Mouse (Mus musculus): Measurements from ENCODE around the gene Gm5294. TPM values are rescaled to one million over a fixed set of nuclear protein-coding genes. Genes with fewer than 3 reads are reported as not detected.

Gm5294 gene
- polyA plus RNA-seq, 1 experiment from 2014 or later = not detected

- no peaks in the 10 kb centered on the region for H3K36me3 ChIP-seq (ENCODE audit: control insufficient read depth, insufficient read depth, low read length)
- H3K4me1 ChIP-seq (ENCODE audit: control insufficient read depth, insufficient read depth, low read length) = no peaks in the 10 kb centered on the region
- DNase-seq (ENCODE audit: low spot score, missing footprints) = no peak
- H3K27ac ChIP-seq (ENCODE audit: low read depth, low read length) = no peak overlapping the region
- H3K9me3 ChIP-seq (ENCODE audit: control insufficient read depth, low read length) = no peaks in the 10 kb centered on the region
- no peak overlapping the region for H3K9ac ChIP-seq (ENCODE audit: low read length)
- WGBS = 86% methylated on average over 4 of the region's 4 CpGs
- no peaks in the 10 kb centered on the region for H3K27me3 ChIP-seq (ENCODE audit: control insufficient read depth, insufficient read depth, low read length)
- no peak for ATAC-seq (ENCODE audit: low FRiP score)
- no peak overlapping the region for H3K4me2 ChIP-seq
- H3K4me3 ChIP-seq (ENCODE audit: low read depth, low read length) = no peak overlapping the region
Measured at GRCm38 (mm10) chr5:138840981-138841380, 21.1 kb downstream of the Gm5294 start.

- H3K4me1 ChIP-seq (ENCODE audit: control insufficient read depth, insufficient read depth, low read length) = no peaks in the 10 kb centered on the region
- H3K27ac ChIP-seq (ENCODE audit: low read depth, low read length) = no peak overlapping the region
- 76% methylated on average over 9 of the region's 9 CpGs for WGBS
- H3K9me3 ChIP-seq (ENCODE audit: control insufficient read depth, low read length) = no peaks in the 10 kb centered on the region
- ATAC-seq (ENCODE audit: low FRiP score) = no peak
- H3K9ac ChIP-seq (ENCODE audit: low read length) = no peak overlapping the region
- H3K4me2 ChIP-seq = no peak overlapping the region
- H3K36me3 ChIP-seq (ENCODE audit: control insufficient read depth, insufficient read depth, low read length) = no peaks in the 10 kb centered on the region
- no peak overlapping the region for H3K4me3 ChIP-seq (ENCODE audit: low read depth, low read length)
- DNase-seq (ENCODE audit: low spot score, missing footprints) = no peak
- H3K27me3 ChIP-seq (ENCODE audit: control insufficient read depth, insufficient read depth, low read length) = no peaks in the 10 kb centered on the region
Measured at GRCm38 (mm10) chr5:138843168-138843824, 23.4 kb downstream of the Gm5294 start.

- no peak overlapping the region for H3K4me3 ChIP-seq (ENCODE audit: low read depth, low read length)
- no peaks in the 10 kb centered on the region for H3K36me3 ChIP-seq (ENCODE audit: control insufficient read depth, insufficient read depth, low read length)
- H3K4me2 ChIP-seq = no peak overlapping the region
- H3K27me3 ChIP-seq (ENCODE audit: control insufficient read depth, insufficient read depth, low read length) = no peaks in the 10 kb centered on the region
- no peak overlapping the region for H3K9ac ChIP-seq (ENCODE audit: low read length)
- H3K4me1 ChIP-seq (ENCODE audit: control insufficient read depth, insufficient read depth, low read length) = no peaks in the 10 kb centered on the region
- no peak for ATAC-seq (ENCODE audit: low FRiP score)
- no peaks in the 10 kb centered on the region for H3K9me3 ChIP-seq (ENCODE audit: control insufficient read depth, low read length)
- WGBS = 84% methylated on average over 4 of the region's 4 CpGs
- DNase-seq (ENCODE audit: low spot score, missing footprints) = no peak
- H3K27ac ChIP-seq (ENCODE audit: low read depth, low read length) = no peak overlapping the region
Measured at GRCm38 (mm10) chr5:138846506-138846905, 26.6 kb downstream of the Gm5294 start.

GRCm38 (mm10) chr5:138848102-138848501 is 28.2 kb downstream of the Gm5294 start:
- no peaks in the 10 kb centered on the region for H3K9me3 ChIP-seq (ENCODE audit: control insufficient read depth, low read length)
- no peak overlapping the region for H3K4me2 ChIP-seq
- DNase-seq (ENCODE audit: low spot score, missing footprints) = peak; percentile 99
- peak; percentile 84 for ATAC-seq (ENCODE audit: low FRiP score)
- no peak overlapping the region for H3K9ac ChIP-seq (ENCODE audit: low read length)
- H3K4me3 ChIP-seq (ENCODE audit: low read depth, low read length) = no peak overlapping the region
- H3K27me3 ChIP-seq (ENCODE audit: control insufficient read depth, insufficient read depth, low read length) = no peaks in the 10 kb centered on the region
- H3K27ac ChIP-seq (ENCODE audit: low read depth, low read length) = no peak overlapping the region
- H3K4me1 ChIP-seq (ENCODE audit: control insufficient read depth, insufficient read depth, low read length) = no peaks in the 10 kb centered on the region
- H3K36me3 ChIP-seq (ENCODE audit: control insufficient read depth, insufficient read depth, low read length) = no peaks in the 10 kb centered on the region
- WGBS = 7% methylated on average over 7 of the region's 7 CpGs

- WGBS = 87% methylated on average over 23 of the region's 23 CpGs
- Histone ChIP-seq H3K9me3 (ENCODE audit: control insufficient read depth, low read length) (no peaks in the 10 kb centered on the region), H3K9ac (ENCODE audit: low read length) (no peak overlapping the region), H3K27me3 (ENCODE audit: control insufficient read depth, insufficient read depth, low read length) (no peaks in the 10 kb centered on the region), H3K36me3 (ENCODE audit: control insufficient read depth, insufficient read depth, low read length) (no peaks in the 10 kb centered on the region), H3K4me3 (ENCODE audit: low read depth, low read length) (no peak overlapping the region), H3K4me2 (no peak overlapping the region), H3K4me1 (ENCODE audit: control insufficient read depth, insufficient read depth, low read length) (no peaks in the 10 kb centered on the region), H3K27ac (ENCODE audit: low read depth, low read length) (no peak overlapping the region)
- DNase-seq (ENCODE audit: low spot score, missing footprints) (no peak), ATAC-seq (ENCODE audit: low FRiP score) (no peak)
Measured at GRCm38 (mm10) chr5:138849682-138850461, 30.0 kb downstream of the Gm5294 start.

- ATAC-seq (ENCODE audit: low FRiP score) (no peak), DNase-seq (ENCODE audit: low spot score, missing footprints) (no peak)
- no peaks in the 10 kb centered on the region for H3K9me3 ChIP-seq (ENCODE audit: control insufficient read depth, low read length)
- H3K9ac ChIP-seq (ENCODE audit: low read length) = no peak overlapping the region
- no peak overlapping the region for H3K4me2 ChIP-seq
- no peaks in the 10 kb centered on the region for H3K27me3 ChIP-seq (ENCODE audit: control insufficient read depth, insufficient read depth, low read length)
- 87% methylated on average over 5 of the region's 5 CpGs for WGBS
- no peak overlapping the region for H3K4me3 ChIP-seq (ENCODE audit: low read depth, low read length)
- H3K36me3 ChIP-seq (ENCODE audit: control insufficient read depth, insufficient read depth, low read length) = no peaks in the 10 kb centered on the region
- no peak overlapping the region for H3K27ac ChIP-seq (ENCODE audit: low read depth, low read length)
- no peaks in the 10 kb centered on the region for H3K4me1 ChIP-seq (ENCODE audit: control insufficient read depth, insufficient read depth, low read length)
Measured at GRCm38 (mm10) chr5:138850462-138850844, 30.6 kb downstream of the Gm5294 start.

GRCm38 (mm10) chr5:138851296-138851780 is 31.5 kb downstream of the Gm5294 start:
- Histone ChIP-seq H3K4me3 (ENCODE audit: low read depth, low read length) (no peak overlapping the region), H3K36me3 (ENCODE audit: control insufficient read depth, insufficient read depth, low read length) (no peaks in the 10 kb centered on the region), H3K9ac (ENCODE audit: low read length) (no peak overlapping the region), H3K4me1 (ENCODE audit: control insufficient read depth, insufficient read depth, low read length) (no peaks in the 10 kb centered on the region), H3K27ac (ENCODE audit: low read depth, low read length) (no peak overlapping the region), H3K4me2 (no peak overlapping the region), H3K9me3 (ENCODE audit: control insufficient read depth, low read length) (no peaks in the 10 kb centered on the region), H3K27me3 (ENCODE audit: control insufficient read depth, insufficient read depth, low read length) (no peaks in the 10 kb centered on the region)
- DNase-seq (ENCODE audit: low spot score, missing footprints) (no peak), ATAC-seq (ENCODE audit: low FRiP score) (no peak)
- 89% methylated on average over 5 of the region's 5 CpGs for WGBS

GRCm38 (mm10) chr5:138852151-138852550 is 32.3 kb downstream of the Gm5294 start:
- no peak overlapping the region for H3K27ac ChIP-seq (ENCODE audit: low read depth, low read length)
- H3K4me1 ChIP-seq (ENCODE audit: control insufficient read depth, insufficient read depth, low read length) = no peaks in the 10 kb centered on the region
- H3K9me3 ChIP-seq (ENCODE audit: control insufficient read depth, low read length) = no peaks in the 10 kb centered on the region
- H3K4me3 ChIP-seq (ENCODE audit: low read depth, low read length) = no peak overlapping the region
- no peak for ATAC-seq (ENCODE audit: low FRiP score)
- 65% methylated on average over 4 of the region's 4 CpGs for WGBS
- no peak overlapping the region for H3K4me2 ChIP-seq
- no peaks in the 10 kb centered on the region for H3K36me3 ChIP-seq (ENCODE audit: control insufficient read depth, insufficient read depth, low read length)
- no peak for DNase-seq (ENCODE audit: low spot score, missing footprints)
- no peak overlapping the region for H3K9ac ChIP-seq (ENCODE audit: low read length)
- no peaks in the 10 kb centered on the region for H3K27me3 ChIP-seq (ENCODE audit: control insufficient read depth, insufficient read depth, low read length)

GRCm38 (mm10) chr5:138853349-138853748 is 33.5 kb downstream of the Gm5294 start:
- WGBS = 72% methylated on average over 2 of the region's 2 CpGs

More at GRCm38 (mm10) chr5:138853349-138853748, 33.5 kb downstream of the Gm5294 start:
- Histone ChIP-seq H3K9ac (ENCODE audit: low read length) (no peak overlapping the region), H3K9me3 (ENCODE audit: control insufficient read depth, low read length) (no peaks in the 10 kb centered on the region), H3K36me3 (ENCODE audit: control insufficient read depth, insufficient read depth, low read length) (no peaks in the 10 kb centered on the region), H3K4me1 (ENCODE audit: control insufficient read depth, insufficient read depth, low read length) (no peaks in the 10 kb centered on the region), H3K27ac (ENCODE audit: low read depth, low read length) (no peak overlapping the region), H3K4me2 (no peak overlapping the region), H3K27me3 (ENCODE audit: control insufficient read depth, insufficient read depth, low read length) (no peaks in the 10 kb centered on the region), H3K4me3 (ENCODE audit: low read depth, low read length) (no peak overlapping the region)
- ATAC-seq (ENCODE audit: low FRiP score) (no peak), DNase-seq (ENCODE audit: low spot score, missing footprints) (no peak)

Measured in midbrain, embryonic 11.5 days (tissue).